Mouse (Mus musculus): ENCODE results near the gene Plekhg5. TPM values are rescaled to one million over a fixed set of nuclear protein-coding genes. Genes with fewer than 3 reads are reported as not detected.

The Plekhg5 gene
- polyA plus RNA-seq, 1 experiment from 2014 or later = 10.8 TPM

Other genes starting within 250 kb of the Plekhg5 start
- gene Camta1, start 210.6 kb upstream of the Plekhg5 start, polyA plus RNA-seq (2016; fragmentation: Nextera tagmentation; extraction: Ambion mirVana) = 148 and 164 TPM in 2 replicates
- 83.9 and 89.0 TPM in 2 replicates for gene Dnajc11, start 138.8 kb upstream of the Plekhg5 start, polyA plus RNA-seq (2016; fragmentation: Nextera tagmentation; extraction: Ambion mirVana)
- 33.9 and 38.6 TPM in 2 replicates for gene Thap3, start 83.5 kb upstream of the Plekhg5 start, polyA plus RNA-seq (2016; fragmentation: Nextera tagmentation; extraction: Ambion mirVana)
- 24.4 and 27.4 TPM in 2 replicates for gene Phf13, start 76.2 kb upstream of the Plekhg5 start, polyA plus RNA-seq (2016; fragmentation: Nextera tagmentation; extraction: Ambion mirVana)
- gene Klhl21, start 63.7 kb upstream of the Plekhg5 start, polyA plus RNA-seq (2016; fragmentation: Nextera tagmentation; extraction: Ambion mirVana) = 5.3 and 5.5 TPM in 2 replicates
- 23.7 and 24.2 TPM in 2 replicates for gene Zbtb48, start 44.8 kb upstream of the Plekhg5 start, polyA plus RNA-seq (2016; fragmentation: Nextera tagmentation; extraction: Ambion mirVana)
- 0.55 and 0.78 TPM in 2 replicates for gene Tas1r1, start 33.9 kb upstream of the Plekhg5 start, polyA plus RNA-seq (2016; fragmentation: Nextera tagmentation; extraction: Ambion mirVana)
- gene Nol9, start 33.2 kb upstream of the Plekhg5 start, polyA plus RNA-seq (2016; fragmentation: Nextera tagmentation; extraction: Ambion mirVana) = 33.3 and 34.1 TPM in 2 replicates
- 0.66 and 0.76 TPM in 2 replicates for gene Tnfrsf25, start 43.4 kb downstream of the Plekhg5 start, polyA plus RNA-seq (2016; fragmentation: Nextera tagmentation; extraction: Ambion mirVana)
- 1.8 and 2.1 TPM in 2 replicates for gene Espn, start 79.9 kb downstream of the Plekhg5 start, polyA plus RNA-seq (2016; fragmentation: Nextera tagmentation; extraction: Ambion mirVana)
- not detected in 2 replicates for gene Hes2, start 86.4 kb downstream of the Plekhg5 start, polyA plus RNA-seq (2016; fragmentation: Nextera tagmentation; extraction: Ambion mirVana)
- gene Acot7, start 105.6 kb downstream of the Plekhg5 start, polyA plus RNA-seq (2016; fragmentation: Nextera tagmentation; extraction: Ambion mirVana) = 85.9 and 86.7 TPM in 2 replicates
- 5.8 and 6.9 TPM in 2 replicates for gene Gpr153, start 201.7 kb downstream of the Plekhg5 start, polyA plus RNA-seq (2016; fragmentation: Nextera tagmentation; extraction: Ambion mirVana)
- gene Hes3, start 219.2 kb downstream of the Plekhg5 start, polyA plus RNA-seq (2016; fragmentation: Nextera tagmentation; extraction: Ambion mirVana) = 0.43 and 0.46 TPM in 2 replicates
- gene Icmt, start 224.7 kb downstream of the Plekhg5 start, polyA plus RNA-seq (2016; fragmentation: Nextera tagmentation; extraction: Ambion mirVana) = 20.3 and 21.3 TPM in 2 replicates
- gene Rnf207, start 246.5 kb downstream of the Plekhg5 start, polyA plus RNA-seq (2016; fragmentation: Nextera tagmentation; extraction: Ambion mirVana) = 1.5 and 2.7 TPM in 2 replicates